Mouse (Mus musculus) gastrocnemius, adult 2 months (tissue): ENCODE measurements around the gene Zfp28. TPM values are rescaled to one million over a fixed set of nuclear protein-coding genes. Genes with fewer than 3 reads are reported as not detected.

Source experiments
- DNase-seq: peaks from one replicate; pipeline ENCODE4 v3.0.0; 2022
- H3K27ac ChIP-seq: fragments of 200-600 bp; 2 replicates; pipeline ENCODE4 v1.8.1; 2022; ENCODE audit warnings: mild to moderate bottlenecking
- H3K4me3 ChIP-seq: fragments of 200-600 bp; 2 replicates; pipeline ENCODE4 v1.8.1; 2022; ENCODE audit warnings: mild to moderate bottlenecking, moderate library complexity
- CTCF ChIP-seq: fragments of 200-600 bp; IDR thresholded peaks from 2 replicates; pipeline ENCODE4 v1.8.1; 2022; ENCODE audit warnings: antibody characterized with exemption, mild to moderate bottlenecking, moderate library complexity
- intact Hi-C: fragments of 180-260 bp; cut with DNase I; formaldehyde crosslinking; loops from one replicate; pipeline ENCODE4 v1.15.1; 2025
- total RNA-seq, 2 experiments: library from RNA; stranded (reverse); gene quantifications; 2 replicates each; pipeline ENCODE4 v1.2.3; 2021

The Zfp28 gene
- total RNA-seq, 2 experiments from 2014 or later = 0.75 to 1.2 TPM

- TF ChIP-seq CTCF = no peak
- no peak for DNase-seq
- Histone ChIP-seq H3K4me3 (no peak overlapping the region), H3K27ac (no peak overlapping the region)
- intact Hi-C loops = loop anchor here (5.0 kb wide), 1 partner anchor 53 kb away; the partner anchor contains the start of gene Zfp78
These were observed 31.7 kb downstream of the Zfp28 start for GRCm38 (mm10) chr7:6414626-6415441.

GRCm38 (mm10) chr7:6415442-6415787, 32.3 kb downstream of the Zfp28 start:
- intact Hi-C loops = no loop called here

GRCm38 (mm10) chr7:6419894-6420293, 36.8 kb downstream of the Zfp28 start:
- intact Hi-C loops = no loop called here
- Histone ChIP-seq H3K27ac (no peak overlapping the region), H3K4me3 (no peak overlapping the region)
- no peak for TF ChIP-seq CTCF
- no peak for DNase-seq

More at GRCm38 (mm10) chr7:6415442-6415787, 32.3 kb downstream of the Zfp28 start:
- Histone ChIP-seq H3K27ac (no peak overlapping the region), H3K4me3 (no peak overlapping the region)
- DNase-seq = no peak
- TF ChIP-seq CTCF = no peak

- no peak for DNase-seq
- H3K27ac ChIP-seq = no peak overlapping the region
These were observed 46.3 kb downstream of the Zfp28 start for GRCm38 (mm10) chr7:6429381-6429780.

GRCm38 (mm10) chr7:6430342-6430741, 47.2 kb downstream of the Zfp28 start:
- TF ChIP-seq CTCF = peak; percentile 69
- peak; percentile 28 for DNase-seq
- H3K27ac ChIP-seq = no peak overlapping the region

More at GRCm38 (mm10) chr7:6429381-6429780, 46.3 kb downstream of the Zfp28 start:
- intact Hi-C loops = no loop called here
- TF ChIP-seq CTCF = peak; percentile 13; the same call in 1 of the 2 replicates
- H3K4me3 ChIP-seq = no peak overlapping the region

GRCm38 (mm10) chr7:6438388-6438787, 55.3 kb downstream of the Zfp28 start, which contains the start of gene Olfr1344:
Gene Olfr1344 (plus strand): TSS chr7:6438688.
- TF ChIP-seq CTCF = no peak
- no peak for DNase-seq
- Histone ChIP-seq H3K4me3 (no peak within 1 kb of the TSS), H3K27ac (no peak within 1 kb of the TSS)
- intact Hi-C loops = loop anchor here (5.0 kb wide), 1 partner anchor 499 kb away; no protein-coding TSS in a partner anchor

More at GRCm38 (mm10) chr7:6430342-6430741, 47.2 kb downstream of the Zfp28 start:
- intact Hi-C loops = loop anchor here (1.0 to 5.0 kb wide), 2 partner anchors 71 to 487 kb away; no protein-coding TSS in a partner anchor
- no peak overlapping the region for H3K4me3 ChIP-seq

GRCm38 (mm10) chr7:6441173-6441572, 58.1 kb downstream of the Zfp28 start:
- Histone ChIP-seq H3K4me3 (no peak overlapping the region), H3K27ac (no peak overlapping the region)
- no peak for TF ChIP-seq CTCF
- intact Hi-C loops = no loop called here
- no peak for DNase-seq

Other genes starting within 250 kb of the Zfp28 start
- gene Zfp787, start 227.3 kb upstream of the Zfp28 start, total RNA-seq = 10 to 100 TPM; 28.3 to 28.4 TPM
- 1 to 10 TPM; 7.4 to 9.1 TPM for gene Zfp444, start 211.1 kb upstream of the Zfp28 start, total RNA-seq
- not detected for gene Galp, start 186.2 kb upstream of the Zfp28 start, total RNA-seq
- not detected for gene Zscan5b, start 161.0 kb upstream of the Zfp28 start, total RNA-seq
- gene Epp13, start 130.6 kb upstream of the Zfp28 start, total RNA-seq = not detected
- 1 to 10 TPM; 3.2 to 3.8 TPM for gene Zfp667, start 96.7 kb upstream of the Zfp28 start, total RNA-seq
- 1 to 10 TPM in 1 of 2 experiments, under 1 TPM in 1; 0.31 to 1.2 TPM for gene Zfp583, start 52.0 kb upstream of the Zfp28 start, total RNA-seq
- under 1 TPM; 0.45 to 0.51 TPM for gene Gm3854, start 39.5 kb upstream of the Zfp28 start, total RNA-seq
- gene Zfp78, start 20.0 kb upstream of the Zfp28 start, total RNA-seq = 1 to 10 TPM; 2.1 to 2.4 TPM
- under 1 TPM; 0.45 to 0.77 TPM for gene Smim17, start 15.4 kb downstream of the Zfp28 start, total RNA-seq
- gene Gm20715, start 27.0 kb downstream of the Zfp28 start, total RNA-seq = not detected
- gene Olfr1344, start 55.4 kb downstream of the Zfp28 start, total RNA-seq = not detected
- not detected for gene Olfr1336, start 72.9 kb downstream of the Zfp28 start, total RNA-seq
- not detected for gene Olfr1346, start 83.8 kb downstream of the Zfp28 start, total RNA-seq
- not detected for gene Olfr5, start 103.6 kb downstream of the Zfp28 start, total RNA-seq
- not detected for gene Olfr1347, start 116.5 kb downstream of the Zfp28 start, total RNA-seq
- not detected for gene Olfr1348, start 125.5 kb downstream of the Zfp28 start, total RNA-seq
- not detected for gene Olfr1349, start 139.7 kb downstream of the Zfp28 start, total RNA-seq
- not detected for gene Olfr1350, start 181.5 kb downstream of the Zfp28 start, total RNA-seq